Mouse (Mus musculus): ENCODE results near the gene Lhfpl2.

DNA sequence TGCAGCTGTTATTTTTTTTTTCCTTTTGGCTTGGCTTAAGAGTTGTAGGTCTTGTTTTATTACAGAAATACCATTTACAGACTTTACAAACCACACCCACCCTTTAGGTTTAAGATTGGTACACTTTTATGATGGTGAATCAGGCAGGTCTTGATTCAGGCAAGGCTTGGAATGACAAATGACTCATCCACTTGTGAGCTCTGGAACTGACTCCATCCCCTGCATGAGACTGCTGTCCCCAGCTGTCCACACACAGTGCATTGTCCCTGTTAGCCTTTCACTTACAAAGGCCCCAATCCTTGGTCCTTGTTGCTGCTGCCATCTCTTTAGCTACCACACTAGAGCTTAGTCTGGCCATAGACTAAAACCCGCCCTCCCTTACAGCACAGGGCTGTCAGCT, 132.8 kb downstream of the Lhfpl2 start:
- TF ChIP-seq CTCF (IDR thresholded peaks at IDR 0.05; ENCODE audit: low read depth) (no peak), EP300 (optimal IDR thresholded peaks at IDR 0.05) (no peak)
